Mouse (Mus musculus): ENCODE data around the gene Zswim3. TPM values are rescaled to one million over a fixed set of nuclear protein-coding genes. Genes with fewer than 3 reads are reported as not detected.

The Zswim3 gene
- polyA plus RNA-seq, 1 experiment from 2014 or later: 13.3 TPM

- DNase-seq (ENCODE audit: low spot score): no peak
- ATAC-seq (ENCODE audit: low FRiP score): no peak
- H3K27ac ChIP-seq (ENCODE audit: low read depth, low read length): no peak overlapping the region
Observed at GRCm38 (mm10) chr2:164786388-164786885, 18.5 kb upstream of the Zswim3 start.

DNA sequence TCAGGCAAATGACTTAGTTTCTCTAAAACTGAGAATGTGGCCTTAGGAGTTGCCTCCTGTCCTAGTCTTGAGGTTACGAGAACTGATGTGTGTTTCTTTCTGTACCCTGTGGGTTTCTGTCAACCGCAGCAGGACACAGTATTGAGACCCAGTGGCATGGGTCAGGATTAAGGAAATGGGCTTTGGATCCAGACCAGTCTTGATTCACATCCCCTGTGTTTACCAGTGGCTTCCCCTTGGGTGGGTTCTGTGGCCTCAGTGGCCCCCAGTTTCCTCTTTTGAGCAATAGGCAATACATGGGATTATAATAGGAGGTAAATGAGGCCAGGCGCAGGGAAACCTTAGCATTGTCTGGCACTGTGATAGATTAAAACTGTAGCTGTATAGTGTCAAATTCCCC, 17.9 kb upstream of the Zswim3 start:
- H3K27ac ChIP-seq (ENCODE audit: low read depth, low read length): no peak overlapping the region
- H3K4me2 ChIP-seq (replicated peaks; ENCODE audit: low read depth, low read length): peak overlapping the region; percentile 56; the same call in 1 of the 2 replicates
- peaks cover 2% of the 10 kb centered on the region; the same call in 1 of the 2 replicates for H3K4me1 ChIP-seq (replicated peaks; ENCODE audit: control insufficient read depth, insufficient read depth, low read length)
- ATAC-seq (ENCODE audit: low FRiP score) (no peak), DNase-seq (ENCODE audit: low spot score) (no peak)
- H3K9ac ChIP-seq (ENCODE audit: low read depth, low read length): no peak overlapping the region
- WGBS: 85% methylated on average over 3 of the region's 3 CpGs
- no peaks in the 10 kb centered on the region for H3K9me3 ChIP-seq (ENCODE audit: control insufficient read depth, low read length)
- no peaks in the 10 kb centered on the region for H3K27me3 ChIP-seq (ENCODE audit: control insufficient read depth, insufficient read depth, low read length)
- no peak overlapping the region for H3K4me3 ChIP-seq (ENCODE audit: low read depth, low read length)
- no peaks in the 10 kb centered on the region for H3K36me3 ChIP-seq (ENCODE audit: control insufficient read depth, insufficient read depth, low read length)

More at GRCm38 (mm10) chr2:164786388-164786885, 18.5 kb upstream of the Zswim3 start:
- H3K27me3 ChIP-seq (ENCODE audit: control insufficient read depth, insufficient read depth, low read length): no peaks in the 10 kb centered on the region
- peak overlapping the region; percentile 56 for H3K4me3 ChIP-seq (ENCODE audit: low read depth, low read length)
- H3K4me1 ChIP-seq (replicated peaks; ENCODE audit: control insufficient read depth, insufficient read depth, low read length): peaks cover 2% of the 10 kb centered on the region; the same call in 1 of the 2 replicates
- no peaks in the 10 kb centered on the region for H3K9me3 ChIP-seq (ENCODE audit: control insufficient read depth, low read length)
- 7% methylated on average over 15 of the region's 15 CpGs for WGBS
- peak overlapping the region; percentile 56 for H3K4me2 ChIP-seq (replicated peaks; ENCODE audit: low read depth, low read length)
- peak overlapping the region; percentile 63 for H3K9ac ChIP-seq (ENCODE audit: low read depth, low read length)
- no peaks in the 10 kb centered on the region for H3K36me3 ChIP-seq (ENCODE audit: control insufficient read depth, insufficient read depth, low read length)

DNA sequence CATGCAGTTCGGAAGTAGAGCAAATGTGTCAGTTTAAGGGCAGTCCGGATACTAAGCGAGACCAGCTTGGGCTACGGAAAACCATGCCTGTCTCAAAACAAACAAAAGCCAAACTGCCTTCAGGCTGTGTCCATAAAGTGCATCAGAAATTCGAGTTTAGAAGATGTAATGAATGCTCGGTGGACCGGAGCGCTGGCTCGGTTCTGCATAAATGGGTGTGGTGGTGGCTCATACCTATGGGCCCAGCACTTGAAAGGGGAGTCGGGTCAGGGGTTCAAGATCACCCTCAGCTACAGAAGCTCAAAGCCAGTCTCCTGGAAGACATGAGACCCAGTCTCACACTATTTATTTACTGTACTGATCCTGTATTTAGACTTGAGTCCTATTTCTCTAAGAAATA, 17.1 kb upstream of the Zswim3 start:
- Histone ChIP-seq H3K36me3 (ENCODE audit: control insufficient read depth, insufficient read depth, low read length) (no peaks in the 10 kb centered on the region), H3K9me3 (ENCODE audit: control insufficient read depth, low read length) (no peaks in the 10 kb centered on the region), H3K4me3 (ENCODE audit: low read depth, low read length) (no peak overlapping the region), H3K9ac (ENCODE audit: low read depth, low read length) (no peak overlapping the region), H3K4me2 (replicated peaks; ENCODE audit: low read depth, low read length) (no peak overlapping the region), H3K27me3 (ENCODE audit: control insufficient read depth, insufficient read depth, low read length) (no peaks in the 10 kb centered on the region), H3K4me1 (replicated peaks; ENCODE audit: control insufficient read depth, insufficient read depth, low read length) (peaks cover 2% of the 10 kb centered on the region; the same call in 1 of the 2 replicates), H3K27ac (ENCODE audit: low read depth, low read length) (no peak overlapping the region)
- ATAC-seq (ENCODE audit: low FRiP score) (no peak), DNase-seq (ENCODE audit: low spot score) (no peak)
- WGBS: 87% methylated on average over 10 of the region's 10 CpGs

- Histone ChIP-seq H3K27me3 (ENCODE audit: control insufficient read depth, insufficient read depth, low read length) (no peaks in the 10 kb centered on the region), H3K4me1 (replicated peaks; ENCODE audit: control insufficient read depth, insufficient read depth, low read length) (peaks cover 2% of the 10 kb centered on the region; the same call in 1 of the 2 replicates), H3K9ac (ENCODE audit: low read depth, low read length) (no peak overlapping the region), H3K4me2 (replicated peaks; ENCODE audit: low read depth, low read length) (no peak overlapping the region), H3K4me3 (ENCODE audit: low read depth, low read length) (no peak overlapping the region), H3K9me3 (ENCODE audit: control insufficient read depth, low read length) (no peaks in the 10 kb centered on the region), H3K36me3 (ENCODE audit: control insufficient read depth, insufficient read depth, low read length) (no peaks in the 10 kb centered on the region), H3K27ac (ENCODE audit: low read depth, low read length) (no peak overlapping the region)
- DNase-seq (ENCODE audit: low spot score) (no peak), ATAC-seq (ENCODE audit: low FRiP score) (no peak)
- WGBS: 69% methylated on average over 4 of the region's 4 CpGs
Observed at GRCm38 (mm10) chr2:164788411-164788810, 16.5 kb upstream of the Zswim3 start.

GRCm38 (mm10) chr2:164790451-164790850, 14.4 kb upstream of the Zswim3 start:
- peaks cover 2% of the 10 kb centered on the region; the same call in 1 of the 2 replicates for H3K36me3 ChIP-seq (ENCODE audit: control insufficient read depth, insufficient read depth, low read length)
- H3K9me3 ChIP-seq (ENCODE audit: control insufficient read depth, low read length): no peaks in the 10 kb centered on the region
- H3K4me3 ChIP-seq (ENCODE audit: low read depth, low read length): no peak overlapping the region
- no peak overlapping the region for H3K9ac ChIP-seq (ENCODE audit: low read depth, low read length)
- peaks cover 2% of the 10 kb centered on the region; the same call in 1 of the 2 replicates for H3K4me1 ChIP-seq (replicated peaks; ENCODE audit: control insufficient read depth, insufficient read depth, low read length)
- no peak overlapping the region for H3K27ac ChIP-seq (ENCODE audit: low read depth, low read length)
- DNase-seq (ENCODE audit: low spot score) (no peak), ATAC-seq (ENCODE audit: low FRiP score) (no peak)
- H3K27me3 ChIP-seq (ENCODE audit: control insufficient read depth, insufficient read depth, low read length): no peaks in the 10 kb centered on the region
- 88% methylated on average over 4 of the region's 4 CpGs for WGBS
- no peak overlapping the region for H3K4me2 ChIP-seq (replicated peaks; ENCODE audit: low read depth, low read length)

DNA sequence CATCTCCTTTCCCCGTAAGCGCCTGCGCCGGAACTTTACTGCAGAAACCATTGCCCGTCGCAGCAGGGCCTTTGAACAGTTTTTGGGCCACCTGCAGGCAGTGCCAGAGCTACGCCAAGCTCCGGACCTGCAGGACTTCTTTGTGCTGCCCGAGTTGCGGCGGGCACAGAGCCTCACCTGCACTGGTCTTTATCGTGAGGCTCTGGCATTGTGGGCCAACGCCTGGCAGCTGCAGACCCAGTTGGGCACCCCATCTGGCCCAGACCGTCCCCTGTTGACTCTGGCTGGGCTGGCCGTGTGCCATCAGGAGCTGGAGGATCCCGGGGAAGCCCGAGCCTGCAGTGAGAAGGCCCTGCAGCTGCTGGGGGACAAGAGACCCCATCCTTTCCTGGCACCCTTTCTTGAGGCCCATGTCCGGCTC, 13.0 kb upstream of the Zswim3 start:
- Histone ChIP-seq H3K4me3 (ENCODE audit: low read depth, low read length) (no peak overlapping the region), H3K4me1 (replicated peaks; ENCODE audit: control insufficient read depth, insufficient read depth, low read length) (no peaks in the 10 kb centered on the region), H3K36me3 (ENCODE audit: control insufficient read depth, insufficient read depth, low read length) (peaks cover 2% of the 10 kb centered on the region; the same call in 1 of the 2 replicates), H3K4me2 (replicated peaks; ENCODE audit: low read depth, low read length) (no peak overlapping the region), H3K27ac (ENCODE audit: low read depth, low read length) (no peak overlapping the region), H3K9ac (ENCODE audit: low read depth, low read length) (no peak overlapping the region), H3K9me3 (ENCODE audit: control insufficient read depth, low read length) (no peaks in the 10 kb centered on the region), H3K27me3 (ENCODE audit: control insufficient read depth, insufficient read depth, low read length) (no peaks in the 10 kb centered on the region)
- ATAC-seq (ENCODE audit: low FRiP score): no peak
- 95% methylated on average over 18 of the region's 18 CpGs for WGBS
- DNase-seq (ENCODE audit: low spot score): no peak

GRCm38 (mm10) chr2:164792400-164793190, 12.3 kb upstream of the Zswim3 start:
- no peak overlapping the region for H3K4me3 ChIP-seq (ENCODE audit: low read depth, low read length)
- no peak overlapping the region for H3K9ac ChIP-seq (ENCODE audit: low read depth, low read length)
- ATAC-seq (ENCODE audit: low FRiP score) (no peak), DNase-seq (ENCODE audit: low spot score) (no peak)
- no peaks in the 10 kb centered on the region for H3K9me3 ChIP-seq (ENCODE audit: control insufficient read depth, low read length)
- H3K27me3 ChIP-seq (ENCODE audit: control insufficient read depth, insufficient read depth, low read length): no peaks in the 10 kb centered on the region
- peaks cover 2% of the 10 kb centered on the region; the same call in 1 of the 2 replicates for H3K36me3 ChIP-seq (ENCODE audit: control insufficient read depth, insufficient read depth, low read length)
- no peak overlapping the region for H3K27ac ChIP-seq (ENCODE audit: low read depth, low read length)
- WGBS: 92% methylated on average over 12 of the region's 12 CpGs
- H3K4me2 ChIP-seq (replicated peaks; ENCODE audit: low read depth, low read length): no peak overlapping the region
- H3K4me1 ChIP-seq (replicated peaks; ENCODE audit: control insufficient read depth, insufficient read depth, low read length): no peaks in the 10 kb centered on the region

GRCm38 (mm10) chr2:164793236-164793635, 11.7 kb upstream of the Zswim3 start:
- H3K27ac ChIP-seq (ENCODE audit: low read depth, low read length): no peak overlapping the region
- H3K4me1 ChIP-seq (replicated peaks; ENCODE audit: control insufficient read depth, insufficient read depth, low read length): no peaks in the 10 kb centered on the region
- H3K27me3 ChIP-seq (ENCODE audit: control insufficient read depth, insufficient read depth, low read length): no peaks in the 10 kb centered on the region
- 83% methylated on average over 3 of the region's 3 CpGs for WGBS
- no peak overlapping the region for H3K9ac ChIP-seq (ENCODE audit: low read depth, low read length)
- no peak overlapping the region for H3K4me2 ChIP-seq (replicated peaks; ENCODE audit: low read depth, low read length)
- no peaks in the 10 kb centered on the region for H3K9me3 ChIP-seq (ENCODE audit: control insufficient read depth, low read length)
- ATAC-seq (ENCODE audit: low FRiP score): no peak
- H3K4me3 ChIP-seq (ENCODE audit: low read depth, low read length): no peak overlapping the region
- H3K36me3 ChIP-seq (ENCODE audit: control insufficient read depth, insufficient read depth, low read length): peaks cover 2% of the 10 kb centered on the region; the same call in 1 of the 2 replicates
- DNase-seq (ENCODE audit: low spot score): peak; percentile 70

DNA sequence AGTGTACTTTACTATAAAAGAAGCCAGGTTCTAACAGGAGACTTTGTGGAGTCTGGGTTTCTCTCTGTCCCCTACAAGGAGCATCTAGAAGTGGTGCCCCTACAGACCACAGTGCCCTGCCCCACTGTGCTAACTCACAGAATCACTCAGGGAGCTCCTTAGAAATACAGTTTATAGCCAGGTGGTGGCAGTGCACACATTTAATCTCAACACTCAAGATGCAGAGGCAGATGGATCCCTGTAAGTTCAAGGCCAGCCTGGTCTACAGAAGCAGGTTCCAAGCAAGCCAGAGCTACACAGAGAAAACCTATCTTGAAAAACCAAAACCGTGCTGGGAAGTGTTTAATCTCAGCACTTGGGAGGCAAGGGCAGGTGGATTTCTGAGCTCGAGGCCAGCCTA, 11.1 kb upstream of the Zswim3 start:
- H3K4me1 ChIP-seq (replicated peaks; ENCODE audit: control insufficient read depth, insufficient read depth, low read length): no peaks in the 10 kb centered on the region
- no peak for ATAC-seq (ENCODE audit: low FRiP score)
- no peaks in the 10 kb centered on the region for H3K9me3 ChIP-seq (ENCODE audit: control insufficient read depth, low read length)
- no peak overlapping the region for H3K27ac ChIP-seq (ENCODE audit: low read depth, low read length)
- DNase-seq (ENCODE audit: low spot score): no peak
- no peak overlapping the region for H3K9ac ChIP-seq (ENCODE audit: low read depth, low read length)
- no peak overlapping the region for H3K4me3 ChIP-seq (ENCODE audit: low read depth, low read length)
- H3K36me3 ChIP-seq (ENCODE audit: control insufficient read depth, insufficient read depth, low read length): peaks cover 2% of the 10 kb centered on the region; the same call in 1 of the 2 replicates
- 93% methylated on average over 2 of the region's 2 CpGs for WGBS
- H3K27me3 ChIP-seq (ENCODE audit: control insufficient read depth, insufficient read depth, low read length): no peaks in the 10 kb centered on the region
- no peak overlapping the region for H3K4me2 ChIP-seq (replicated peaks; ENCODE audit: low read depth, low read length)
